14 mouse cellular contexts compared by ENCODE assay signal in genomic region chr1:34269578-34269977, GRCm38 (mm10).
"Had no signal": no experiment of that assay in that cellular context is flagged by ENCODE, and none has a peak within 500 bp of the region (broad histone marks: within the 10 kb centered on the region; RNA-seq: fewer than 3 reads in every experiment).

No protein-coding gene starts in this region.

- H3K4me2 ChIP-seq: limb, embryonic 12.5 days; limb, embryonic 15.5 days; liver, embryonic 11.5 days; midbrain, embryonic 11.5 days had no signal

- ATAC-seq: intestine, embryonic 16.5 days; liver, postnatal 0 days had no signal

- H3K9me3 ChIP-seq: limb, embryonic 12.5 days; limb, embryonic 15.5 days had no signal

- H3K4me1 ChIP-seq: limb, embryonic 12.5 days; limb, embryonic 15.5 days had no signal

- H3K9ac ChIP-seq: limb, embryonic 12.5 days; limb, embryonic 15.5 days; liver, embryonic 14.5 days; liver, postnatal 0 days had no signal

- DNase-seq: kidney, adult 18-20 months; kidney, adult 9 months; kidney, postnatal 25 days; left cerebral cortex, postnatal 4 days; liver, postnatal 0 days; midbrain, embryonic 14.5 days; thymus, adult 18-20 months; thymus, postnatal 36 days had no signal

- H3K27ac ChIP-seq: limb, embryonic 12.5 days; limb, embryonic 15.5 days; liver, embryonic 14.5 days had no signal

- H3K4me3 ChIP-seq: limb, embryonic 12.5 days; limb, embryonic 15.5 days had no signal

- H3K27me3 ChIP-seq: limb, embryonic 12.5 days; limb, embryonic 15.5 days had no signal
